Mouse (Mus musculus) MEL (cell line): ENCODE results near the gene Ugt1a2. TPM values are rescaled to one million over a fixed set of nuclear protein-coding genes. Genes with fewer than 3 reads are reported as not detected.

ENCODE experiments used
- DNase-seq: peaks from one replicate; pipeline ENCODE4 v3.0.0; 2011; ENCODE audit warnings: low read depth, low spot score
- H3K27ac ChIP-seq: 2 replicates; pipeline ENCODE4 v1.5.1; 2012; ENCODE audit warnings: low read depth, mild to moderate bottlenecking, control low read depth, low read length, moderate library complexity; ENCODE audit not compliant: control insufficient read depth
- H3K27me3 ChIP-seq, 2 experiments: fragments of 150-350 bp in 1 of 2; sonication (generic) in 1 of 2; 2 replicates each; pipeline ENCODE4 v1.6.1; 2012; ENCODE audit warnings: low read length in 2 of 2, mild to moderate bottlenecking in 2 of 2, improper control_type of control experiment in 1 of 2, moderate library complexity in 1 of 2; ENCODE audit not compliant: insufficient read depth in 2 of 2, control insufficient read depth in 1 of 2
- H3K36me3 ChIP-seq, 2 experiments: 2 replicates each; pipeline ENCODE4 v1.6.1; 2012 to 2014; ENCODE audit warnings: low read length in 2 of 2, improper control_type of control experiment in 1 of 2, inconsistent platforms in 1 of 2, mild to moderate bottlenecking in 1 of 2; ENCODE audit not compliant: insufficient read depth in 2 of 2, control insufficient read depth in 1 of 2
- H3K4me1 ChIP-seq, 2 experiments: fragments of 150-350 bp in 1 of 2; sonication (generic) in 1 of 2; 2 replicates each; pipeline ENCODE4 v1.6.1; 2012; ENCODE audit warnings: low read length in 2 of 2, improper control_type of control experiment in 1 of 2, mild to moderate bottlenecking in 1 of 2; ENCODE audit not compliant: insufficient read depth in 2 of 2, control insufficient read depth in 1 of 2
- H3K4me3 ChIP-seq, 2 experiments: fragments of 150-350 bp in 1 of 2; sonication (generic) in 1 of 2; 2 replicates each; pipeline ENCODE4 v1.5.1; 2012; ENCODE audit warnings: low read depth in 2 of 2, low read length in 2 of 2, mild to moderate bottlenecking in 2 of 2, moderate library complexity in 2 of 2, control low read depth in 1 of 2, improper control_type of control experiment in 1 of 2; ENCODE audit not compliant: control insufficient read depth in 1 of 2, insufficient read depth in 1 of 2
- H3K79me2 ChIP-seq: 2 replicates; pipeline ENCODE4 v1.6.1; 2012; ENCODE audit warnings: mild to moderate bottlenecking, low read length, moderate library complexity; ENCODE audit not compliant: control insufficient read depth, poor library complexity, insufficient read depth
- H3K9ac ChIP-seq: 2 replicates; pipeline ENCODE4 v1.6.1; 2012; ENCODE audit warnings: low read depth, mild to moderate bottlenecking, control low read depth, low read length, moderate library complexity; ENCODE audit not compliant: control insufficient read depth, poor library complexity, severe bottlenecking
- H3K9me3 ChIP-seq: fragments of 150-350 bp; sonication (generic); replicated peaks from 2 replicates; pipeline ENCODE4 v1.6.1; 2012; ENCODE audit warnings: mild to moderate bottlenecking, low read length, improper control_type of control experiment, moderate library complexity; ENCODE audit not compliant: insufficient read depth
- CHD1 ChIP-seq: IDR thresholded peaks from 2 replicates; pipeline ENCODE4 v1.6.1; 2012; ENCODE audit warnings: low read depth, mild to moderate bottlenecking, inconsistent platforms, low read length, improper control_type of control experiment
- CHD2 ChIP-seq: IDR thresholded peaks from 2 replicates; pipeline ENCODE4 v1.6.1; 2011; ENCODE audit warnings: low read length, improper control_type of control experiment
- CTCF ChIP-seq, 3 experiments: IDR thresholded peaks in 2 of 3; conservative IDR thresholded peaks in 1 of 3; 2 replicates each; pipeline ENCODE4 v1.5.1; 2011 to 2012; ENCODE audit warnings: low read length in 3 of 3, low read depth in 2 of 3, mild to moderate bottlenecking in 2 of 3, improper control_type of control experiment in 1 of 3, inconsistent platforms in 1 of 3, mixed read lengths in 1 of 3, moderate library complexity in 1 of 3; ENCODE audit not compliant: control insufficient read depth in 1 of 3, insufficient read depth in 1 of 3, poor library complexity in 1 of 3, severe bottlenecking in 1 of 3
- E2F4 ChIP-seq: IDR thresholded peaks from 2 replicates; pipeline ENCODE4 v1.6.1; 2011; ENCODE audit warnings: low read depth, low read length, improper control_type of control experiment, borderline replicate concordance
- EP300 ChIP-seq, 2 experiments: IDR thresholded peaks; 2 replicates each; pipeline ENCODE4 v1.6.1; 2011; ENCODE audit warnings: improper control_type of control experiment in 2 of 2, low read length in 2 of 2, low read depth in 1 of 2, mild to moderate bottlenecking in 1 of 2
- ETS1 ChIP-seq: IDR thresholded peaks from 2 replicates; pipeline ENCODE4 v1.6.1; 2012; ENCODE audit warnings: low read depth, mild to moderate bottlenecking, inconsistent platforms, low read length, improper control_type of control experiment, moderate library complexity
- GABPA ChIP-seq: IDR thresholded peaks from 2 replicates; pipeline ENCODE4 v1.6.1; 2012; ENCODE audit warnings: low read depth, mild to moderate bottlenecking, inconsistent platforms, low read length, improper control_type of control experiment, moderate library complexity
- GATA1 ChIP-seq: IDR thresholded peaks from 2 replicates; pipeline ENCODE4 v1.6.1; 2011; ENCODE audit warnings: low read depth, low read length, improper control_type of control experiment
- JUND ChIP-seq: IDR thresholded peaks from 2 replicates; pipeline ENCODE4 v1.6.1; 2011; ENCODE audit warnings: low read depth, mild to moderate bottlenecking, improper control_type of control experiment, low read length
- MAFK ChIP-seq: IDR thresholded peaks from 2 replicates; pipeline ENCODE4 v1.6.1; 2011; ENCODE audit warnings: low read depth, mild to moderate bottlenecking, low read length, improper control_type of control experiment, borderline replicate concordance
- MAX ChIP-seq: IDR thresholded peaks from 2 replicates; pipeline ENCODE4 v1.6.1; 2011; ENCODE audit warnings: low read length, improper control_type of control experiment
- MAZ ChIP-seq: IDR thresholded peaks from 2 replicates; pipeline ENCODE4 v1.6.1; 2012; ENCODE audit warnings: low read depth, mild to moderate bottlenecking, inconsistent platforms, low read length, improper control_type of control experiment
- MEF2A ChIP-seq: IDR thresholded peaks from 2 replicates; pipeline ENCODE4 v1.6.1; 2014; ENCODE audit warnings: low read depth, mild to moderate bottlenecking, inconsistent platforms, low read length, improper control_type of control experiment; ENCODE audit not compliant: poor library complexity, insufficient replicate concordance, severe bottlenecking; ENCODE audit errors: extremely low read depth
- MXI1 ChIP-seq: IDR thresholded peaks from 2 replicates; pipeline ENCODE4 v1.6.1; 2011; ENCODE audit warnings: mild to moderate bottlenecking, low read depth, low read length, improper control_type of control experiment
- MYB ChIP-seq: IDR thresholded peaks from 2 replicates; pipeline ENCODE4 v1.6.1; 2011; ENCODE audit warnings: mild to moderate bottlenecking, low read depth, low read length, improper control_type of control experiment
- NRF1 ChIP-seq: IDR thresholded peaks from 2 replicates; pipeline ENCODE4 v1.6.1; 2014; ENCODE audit warnings: low read depth, mild to moderate bottlenecking, inconsistent platforms, low read length, improper control_type of control experiment, moderate library complexity; ENCODE audit not compliant: poor library complexity, insufficient read depth, severe bottlenecking
- POLR2A ChIP-seq, 2 experiments: IDR thresholded peaks; 2 replicates each; pipeline ENCODE4 v1.6.1; 2011 to 2012; ENCODE audit warnings: low read length in 2 of 2, mild to moderate bottlenecking in 2 of 2, control low read depth in 1 of 2, improper control_type of control experiment in 1 of 2, low read depth in 1 of 2, moderate library complexity in 1 of 2; ENCODE audit not compliant: control insufficient read depth in 1 of 2, insufficient read depth in 1 of 2, poor library complexity in 1 of 2
- POLR2AphosphoS5 ChIP-seq: IDR thresholded peaks from 2 replicates; pipeline ENCODE4 v1.6.1; 2012; ENCODE audit warnings: low read depth, borderline replicate concordance, mild to moderate bottlenecking, inconsistent platforms, low read length, moderate library complexity, mixed read lengths
- TAL1 ChIP-seq: IDR thresholded peaks from 2 replicates; pipeline ENCODE4 v1.6.1; 2012; ENCODE audit warnings: mild to moderate bottlenecking, inconsistent platforms, low read length, moderate library complexity, mixed read lengths
- TBP ChIP-seq: IDR thresholded peaks from 2 replicates; pipeline ENCODE4 v1.8.0; 2011; ENCODE audit warnings: low read depth, low read length, improper control_type of control experiment
- TCF12 ChIP-seq: IDR thresholded peaks from 2 replicates; pipeline ENCODE4 v1.6.1; 2014; ENCODE audit warnings: low read depth, mild to moderate bottlenecking, inconsistent platforms, low read length, improper control_type of control experiment, moderate library complexity
- UBTF ChIP-seq: IDR thresholded peaks from 2 replicates; pipeline ENCODE4 v1.6.1; 2012; ENCODE audit warnings: low read depth, mild to moderate bottlenecking, inconsistent platforms, low read length, improper control_type of control experiment, moderate library complexity, borderline replicate concordance; ENCODE audit not compliant: insufficient read depth
- USF1 ChIP-seq: IDR thresholded peaks from 2 replicates; pipeline ENCODE4 v1.6.1; 2014; ENCODE audit warnings: low read depth, mild to moderate bottlenecking, inconsistent platforms, low read length, improper control_type of control experiment, moderate library complexity
- USF2 ChIP-seq, 2 experiments: IDR thresholded peaks; 2 replicates each; pipeline ENCODE4 v1.6.1; 2011 to 2012; ENCODE audit warnings: improper control_type of control experiment in 2 of 2, low read length in 2 of 2, borderline replicate concordance in 1 of 2, inconsistent platforms in 1 of 2, low read depth in 1 of 2, mild to moderate bottlenecking in 1 of 2; ENCODE audit not compliant: insufficient read depth in 1 of 2
- ZMIZ1 ChIP-seq: IDR thresholded peaks from 2 replicates; pipeline ENCODE4 v1.6.1; 2012; ENCODE audit warnings: low read depth, mild to moderate bottlenecking, inconsistent platforms, low read length, improper control_type of control experiment, moderate library complexity
- ZNF384 ChIP-seq: IDR thresholded peaks from 2 replicates; pipeline ENCODE4 v1.6.1; 2012; ENCODE audit warnings: low read depth, mild to moderate bottlenecking, inconsistent platforms, low read length, improper control_type of control experiment
- polyA plus RNA-seq, 2 experiments: library from polyadenylated mRNA; stranded (reverse) in 1 of 2; unstranded in 1 of 2; fragments of >175 nt in 1 of 2; fragments of >200 nt in 1 of 2; gene quantifications; 2 replicates each; pipeline versions ENCODE4 v1.2.1 to v1.2.4; 2012; ENCODE audit warnings: low replicate concordance in 2 of 2, low read depth in 1 of 2; ENCODE audit not compliant: insufficient read length in 2 of 2, insufficient read depth in 1 of 2, missing spikeins in 1 of 2
- total RNA-seq: library from RNA; depleted of rRNA; stranded (reverse); fragments of 300-350 nt; gene quantifications from 2 replicates; pipeline ENCODE4 v1.2.3, GENCODE M21; 2012

Gene Ugt1a2
- total and polyA plus RNA-seq, 3 experiments, result not detected

GRCm38 (mm10) chr1:88205294-88205922 lies 5.0 kb downstream of the Ugt1a2 start, which contains the start of gene Dnajb3:
Dnajb3 (minus strand) TSS chr1:88205782.
- H3K36me3 ChIP-seq, result peaks cover 0 to 4% of the 10 kb centered on the region in 2 experiments; a peak in 2 of 4 replicates
- no peak within 1 kb of the TSS for H3K9ac ChIP-seq
- H3K4me1 ChIP-seq, result no peaks in the 10 kb centered on the region
- peaks cover 0 to 3% of the 10 kb centered on the region in 2 experiments; a peak in 1 of 4 replicates for H3K27me3 ChIP-seq
- H3K9me3 ChIP-seq, result no peaks in the 10 kb centered on the region
- no peaks in the 10 kb centered on the region for H3K79me2 ChIP-seq
- no peak within 1 kb of the TSS for H3K4me3 ChIP-seq
- TF ChIP-seq USF1 (no peak), MXI1 (no peak), CTCF (IDR thresholded peaks at IDR 0.05 in 2 of 3, conservative IDR thresholded peaks at IDR 0.05 in 1 of 3; ENCODE audit: control insufficient read depth in 1 of 3, insufficient read depth in 1 of 3, low read depth in 2 of 3, low read length in 3 of 3, poor library complexity in 1 of 3, severe bottlenecking in 1 of 3) (no peak), GATA1 (no peak), TCF12 (no peak), POLR2AphosphoS5 (no peak), ZMIZ1 (no peak), TBP (no peak), ZNF384 (no peak), CHD1 (no peak), MYB (no peak), POLR2A (IDR thresholded peaks at IDR 0.05; ENCODE audit: control insufficient read depth in 1 of 2, insufficient read depth in 1 of 2, low read depth in 1 of 2, low read length in 2 of 2, poor library complexity in 1 of 2) (no peak), NRF1 (no peak), JUND (no peak), E2F4 (no peak), MEF2A (no peak), MAFK (no peak), UBTF (no peak), CHD2 (no peak)
- no peak for DNase-seq
- no peak within 1 kb of the TSS for H3K27ac ChIP-seq

GRCm38 (mm10) chr1:88206843-88207479 lies 6.6 kb downstream of the Ugt1a2 start:
- no peaks in the 10 kb centered on the region for H3K79me2 ChIP-seq
- peaks cover 0 to 4% of the 10 kb centered on the region in 2 experiments; a peak in 2 of 4 replicates for H3K36me3 ChIP-seq
- H3K9me3 ChIP-seq, result no peaks in the 10 kb centered on the region
- no peaks in the 10 kb centered on the region for H3K4me1 ChIP-seq
- peak overlapping the region; percentile 39 for H3K27ac ChIP-seq
- H3K9ac ChIP-seq, result no peak overlapping the region
- TF ChIP-seq TCF12, result peak; percentile 74
- no peak for TF ChIP-seq MAZ
- no peak for TF ChIP-seq MAFK
- TF ChIP-seq MAX, result no peak
- TF ChIP-seq GATA1, result peak; percentile 84
- no peak for TF ChIP-seq USF2 (IDR thresholded peaks at IDR 0.05; ENCODE audit: borderline replicate concordance in 1 of 2, insufficient read depth in 1 of 2, low read depth in 1 of 2, low read length in 2 of 2)
- no peak for TF ChIP-seq GABPA
- TF ChIP-seq NRF1, result no peak
- TF ChIP-seq EP300 (IDR thresholded peaks at IDR 0.05; ENCODE audit: low read depth in 1 of 2, low read length in 2 of 2), result peak; percentile 70 to 74
- TF ChIP-seq POLR2A (IDR thresholded peaks at IDR 0.05; ENCODE audit: control insufficient read depth in 1 of 2, insufficient read depth in 1 of 2, low read depth in 1 of 2, low read length in 2 of 2, poor library complexity in 1 of 2), result no peak
- TF ChIP-seq ETS1, result 0 out of 2 replicates have a peak, but pooled peaks have one; percentile 22
- peak; percentile 35; the same call in 1 of the 2 replicates for TF ChIP-seq TAL1
- TF ChIP-seq ZNF384, result no peak
- no peak overlapping the region for H3K4me3 ChIP-seq
- no peaks in the 10 kb centered on the region for H3K27me3 ChIP-seq
- DNase-seq, result peak; percentile 53
